Mouse (Mus musculus): ENCODE results near the gene Kazn. TPM values are rescaled to one million over a fixed set of nuclear protein-coding genes. Genes with fewer than 3 reads are reported as not detected.

Gene Kazn
- total RNA-seq, 2 experiments from 2014 or later: 7.5 to 7.7 TPM

DNA sequence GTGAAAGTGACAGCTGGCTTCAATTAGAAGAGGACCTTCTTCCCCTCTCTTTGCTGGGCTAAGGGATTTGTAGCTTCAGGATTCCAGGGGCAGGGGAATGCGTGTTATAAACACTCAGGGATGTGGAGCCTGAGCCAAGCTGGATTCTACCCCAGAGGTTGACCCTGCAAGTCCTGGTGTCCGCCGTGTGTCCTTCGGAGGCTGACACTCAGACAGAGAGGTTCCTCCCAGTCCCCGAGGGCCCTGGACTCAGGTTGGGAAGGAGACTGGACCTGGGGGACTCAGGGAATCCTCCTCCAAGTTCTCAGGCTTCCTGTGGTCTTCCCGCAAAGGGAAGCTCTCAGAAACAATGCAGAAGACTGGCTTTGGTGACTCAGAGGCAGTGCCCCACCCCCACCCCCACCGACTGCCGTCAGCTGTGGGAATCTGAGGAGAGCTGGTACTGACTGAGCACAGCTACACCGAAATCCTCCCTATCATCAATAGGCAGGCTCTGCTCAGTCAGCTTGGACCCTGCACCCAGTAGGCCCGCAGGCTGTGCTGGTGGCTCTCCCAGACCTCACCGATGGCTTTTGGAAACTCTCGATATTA, 136.0 kb downstream of the Kazn start:
- DNase-seq: peak; percentile 29

DNA sequence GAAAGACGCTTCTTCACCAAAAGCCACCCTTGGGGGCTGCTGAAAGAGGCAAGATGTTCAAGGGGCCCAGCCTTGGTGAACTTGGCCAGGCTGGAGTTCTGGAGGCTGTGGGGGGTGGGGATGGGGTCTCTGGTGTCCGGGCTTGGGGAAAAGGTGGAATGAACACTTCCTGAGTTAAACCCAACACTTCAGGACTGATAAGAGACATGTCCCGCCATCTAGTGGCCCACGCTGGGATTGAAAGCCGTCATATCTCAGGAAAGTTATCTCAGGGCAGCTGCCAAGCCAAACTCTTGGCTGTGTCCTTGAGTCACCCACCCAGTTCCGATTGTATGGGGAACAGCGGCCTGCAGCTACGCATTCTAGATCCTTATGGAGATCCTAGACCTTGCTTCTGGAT, 140.9 kb downstream of the Kazn start:
- DNase-seq: peak; percentile 90

DNA sequence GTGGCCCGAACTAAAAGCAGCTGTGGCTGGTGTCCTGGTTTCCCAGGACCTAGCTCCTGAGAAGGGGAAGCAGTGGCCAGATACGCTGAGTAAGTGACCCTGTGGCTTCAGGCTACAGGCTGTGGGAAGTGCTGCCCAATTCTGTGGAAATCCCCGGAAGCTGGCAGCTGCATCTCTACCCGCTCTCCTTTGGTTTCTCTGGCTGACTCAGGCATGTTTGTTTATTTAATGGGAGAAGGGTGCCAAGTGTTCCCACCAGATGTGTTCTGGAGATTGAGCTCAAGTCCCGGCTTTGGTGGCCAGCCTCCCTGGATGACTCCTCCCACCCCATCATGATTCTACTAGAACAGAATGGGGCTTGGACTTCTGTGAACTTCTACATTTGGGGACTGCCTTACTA, 141.3 kb downstream of the Kazn start:
- DNase-seq: peak; percentile 41

DNA sequence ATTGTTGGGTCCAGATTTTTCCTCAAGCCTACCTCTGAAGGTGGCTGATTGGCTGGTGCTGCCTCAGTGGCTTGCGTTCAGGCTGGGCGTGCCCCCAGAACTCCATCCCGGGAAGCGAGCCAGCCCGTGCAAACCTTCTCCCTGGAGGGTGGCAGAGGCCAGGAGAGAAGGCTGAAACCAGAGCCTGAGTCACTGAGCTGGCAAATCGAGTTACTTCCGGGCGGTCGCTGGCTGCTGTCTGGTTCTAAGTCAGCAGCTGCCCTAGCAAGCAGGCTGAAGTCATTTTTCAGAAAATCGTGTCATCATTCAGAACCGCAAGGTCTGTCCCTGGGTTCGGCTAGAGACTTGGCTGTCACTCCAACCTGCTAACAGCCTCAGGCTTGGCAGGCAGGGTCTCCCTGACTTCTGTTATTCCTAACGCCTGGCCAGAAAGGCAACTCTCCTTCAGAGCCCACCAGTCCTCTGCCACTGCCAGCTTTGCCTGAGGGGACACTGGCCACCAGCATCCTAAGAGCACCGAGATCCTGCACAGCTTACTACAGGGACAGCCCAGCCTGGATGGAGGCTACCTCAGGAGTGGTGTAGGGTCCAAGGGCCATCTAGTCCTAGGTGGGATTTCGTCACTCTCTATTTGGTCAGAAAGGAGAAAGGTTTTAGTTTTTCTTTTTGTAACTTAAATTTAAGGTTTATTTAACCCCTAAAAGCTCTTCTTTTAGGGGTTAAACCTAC, 143.5 kb downstream of the Kazn start:
- peak; percentile 80 for DNase-seq

DNA sequence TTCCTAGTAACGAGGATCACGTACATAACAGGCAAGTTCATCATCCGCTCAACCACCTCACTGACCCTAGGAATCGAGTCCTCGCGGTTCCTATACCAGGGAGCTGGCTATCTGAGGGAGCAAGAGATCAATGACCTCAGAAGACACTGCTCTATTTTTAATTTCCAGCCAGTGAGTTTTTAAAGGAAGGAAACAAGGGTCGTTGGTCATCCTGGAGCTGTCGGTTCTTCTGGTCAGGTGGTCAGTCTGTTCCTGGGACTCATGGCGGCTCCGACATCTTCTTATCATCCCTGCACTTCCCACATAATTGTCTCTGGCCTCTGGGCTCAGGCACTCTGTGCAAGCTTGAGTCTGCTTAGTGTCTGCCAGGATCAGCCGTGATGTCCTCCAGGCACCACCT, 144.8 kb downstream of the Kazn start:
- no peak for DNase-seq

DNA sequence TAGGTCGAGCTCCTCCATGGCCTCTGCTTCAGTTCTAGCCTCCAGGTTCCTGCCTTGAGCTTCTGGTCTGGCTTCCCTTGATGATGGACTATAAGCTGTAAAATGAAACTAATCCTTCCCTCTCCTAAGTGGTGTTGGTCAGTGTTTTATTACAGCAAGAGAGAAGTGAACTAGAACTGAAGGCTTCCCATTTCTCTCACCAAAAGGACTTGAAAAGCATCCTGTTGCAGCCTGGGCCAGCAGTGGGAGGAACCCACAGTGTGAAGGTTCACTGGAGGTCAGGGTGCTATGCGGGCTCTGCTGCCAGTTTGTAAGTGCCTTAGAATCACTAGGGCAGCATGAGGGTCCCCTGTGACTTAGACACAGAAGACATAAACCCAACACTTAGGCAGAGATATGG, 148.1 kb downstream of the Kazn start:
- no peak for DNase-seq

DNA sequence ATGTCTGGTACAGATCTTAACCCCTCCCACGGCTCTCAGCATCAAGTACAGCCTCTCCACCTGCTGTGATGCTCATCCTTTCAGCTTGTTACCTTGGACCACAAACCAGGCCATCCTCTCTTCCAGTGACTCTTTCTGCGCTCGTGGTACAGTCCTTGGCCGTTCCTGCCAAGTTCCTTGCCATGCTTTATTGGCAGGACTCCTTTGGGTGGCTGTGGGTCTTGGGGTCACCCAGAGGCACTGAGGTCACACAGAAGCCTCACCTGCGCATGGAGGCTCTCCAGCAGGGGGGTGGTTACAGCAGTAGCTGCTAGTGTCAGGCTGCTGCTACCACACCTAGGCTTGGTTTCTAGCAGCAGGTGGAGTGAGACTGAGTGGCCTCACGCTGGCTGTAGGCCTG, 149.2 kb downstream of the Kazn start:
- no peak for DNase-seq

DNA sequence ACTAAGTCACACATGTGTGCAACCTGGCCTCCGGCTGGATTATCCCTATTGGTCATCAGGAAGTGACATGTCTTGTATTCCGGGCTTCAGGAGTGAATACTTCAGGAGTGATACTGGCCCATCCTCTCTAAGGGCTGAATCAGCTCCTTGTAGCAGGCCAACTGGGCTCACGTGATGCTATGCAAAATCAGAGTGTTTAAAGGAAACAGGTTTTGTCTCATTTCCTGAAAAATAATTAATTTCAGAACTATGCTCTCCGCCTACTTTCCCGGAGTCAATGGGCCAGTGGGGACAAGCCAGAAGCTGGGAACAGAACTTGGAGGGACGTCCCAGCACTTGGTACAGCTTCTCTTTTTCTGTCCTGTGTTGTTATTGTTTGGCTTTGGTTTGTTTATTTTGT, 150.4 kb downstream of the Kazn start:
- no peak for DNase-seq

DNA sequence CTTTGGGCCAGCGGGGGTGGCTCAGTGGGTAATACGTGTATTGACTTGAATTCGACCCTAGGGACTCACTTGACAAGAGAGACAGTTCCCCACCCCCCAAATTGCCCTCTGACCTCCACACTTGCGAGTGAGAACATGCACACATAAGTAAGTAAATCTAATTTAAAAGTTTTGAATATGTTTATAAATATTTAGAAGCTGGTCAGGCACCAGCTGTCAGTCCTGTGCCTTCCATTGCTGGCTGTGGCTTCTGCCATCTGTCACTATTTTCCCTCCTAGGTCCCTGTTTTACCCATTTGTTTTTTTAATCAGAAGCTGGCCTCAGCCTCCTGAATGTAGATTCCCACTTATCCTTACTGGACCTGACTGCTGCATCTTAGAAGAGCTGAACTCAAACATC, 150.8 kb downstream of the Kazn start:
- no peak for DNase-seq

DNA sequence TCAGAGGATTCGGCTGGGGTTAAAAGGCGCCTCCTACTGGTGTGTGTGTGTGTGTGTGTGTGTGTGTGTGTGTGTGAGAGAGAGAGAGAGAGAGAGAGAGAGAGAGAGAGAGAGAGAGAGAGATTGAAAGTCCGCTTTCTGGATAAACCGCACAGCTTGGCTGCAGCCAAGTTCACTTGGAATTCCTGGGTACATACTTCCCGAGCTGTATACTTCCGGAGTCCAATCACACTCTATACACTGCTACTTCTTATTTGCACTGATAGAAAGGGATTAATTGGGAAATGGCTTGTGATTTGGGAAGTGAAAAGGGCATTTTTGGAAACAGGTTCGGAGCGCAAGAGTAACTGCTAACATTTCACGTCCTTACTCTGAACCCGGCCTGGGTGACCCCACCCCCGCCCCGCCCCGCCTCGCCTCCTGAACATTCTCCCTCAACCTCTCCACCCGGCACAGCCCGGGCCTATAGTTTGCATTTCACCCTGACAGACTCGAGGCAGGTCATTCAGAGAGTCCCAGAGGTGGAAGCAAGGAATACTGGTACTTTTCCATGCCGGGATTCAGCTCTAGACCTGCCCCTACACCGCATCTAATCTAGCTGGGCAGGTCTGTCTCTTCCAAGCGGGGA, 154.2 kb downstream of the Kazn start:
- DNase-seq: no peak

DNA sequence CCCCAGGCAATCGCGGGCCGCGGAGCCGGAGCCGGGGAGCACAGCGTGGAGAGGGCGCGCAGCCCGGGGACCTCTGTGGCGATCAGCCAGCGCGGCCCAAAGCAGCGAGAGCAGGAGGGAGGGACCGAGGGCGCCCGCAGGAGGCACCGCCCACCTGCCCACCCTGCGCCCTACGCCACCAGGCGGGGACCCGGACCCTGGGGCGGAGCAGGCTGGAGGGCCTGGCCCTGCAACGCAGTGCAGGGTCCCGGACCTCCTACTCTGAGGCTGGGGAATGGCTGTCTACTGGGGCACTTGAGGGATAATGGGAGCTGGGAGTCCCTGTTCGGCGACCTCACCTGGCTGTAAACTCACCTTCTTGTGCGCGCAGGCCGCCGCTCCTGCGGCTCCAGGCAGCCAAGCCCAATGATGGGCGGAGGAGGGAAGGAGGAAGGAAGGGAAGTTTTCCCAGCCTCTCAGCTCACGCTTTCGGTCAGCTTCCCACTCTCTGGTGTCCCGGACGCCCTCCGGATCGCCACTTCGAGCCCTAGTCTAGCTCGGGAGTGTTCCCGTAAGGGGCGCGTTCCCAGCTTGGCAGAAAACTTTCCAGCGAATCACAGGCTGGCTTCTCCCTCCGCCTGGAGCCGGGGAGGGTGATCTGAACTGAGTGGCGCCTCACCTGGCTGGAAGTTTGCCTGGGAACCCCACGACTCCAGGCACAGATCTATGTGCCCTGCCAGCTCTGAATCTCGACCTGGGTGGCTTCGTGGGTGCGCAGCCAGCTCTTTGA, 154.9 kb downstream of the Kazn start, which contains the start of gene Tmem51:
TSS of gene Tmem51 (minus strand) at position 174 of the 769 bp plus-strand sequence.
- peak; percentile 73 for DNase-seq

DNA sequence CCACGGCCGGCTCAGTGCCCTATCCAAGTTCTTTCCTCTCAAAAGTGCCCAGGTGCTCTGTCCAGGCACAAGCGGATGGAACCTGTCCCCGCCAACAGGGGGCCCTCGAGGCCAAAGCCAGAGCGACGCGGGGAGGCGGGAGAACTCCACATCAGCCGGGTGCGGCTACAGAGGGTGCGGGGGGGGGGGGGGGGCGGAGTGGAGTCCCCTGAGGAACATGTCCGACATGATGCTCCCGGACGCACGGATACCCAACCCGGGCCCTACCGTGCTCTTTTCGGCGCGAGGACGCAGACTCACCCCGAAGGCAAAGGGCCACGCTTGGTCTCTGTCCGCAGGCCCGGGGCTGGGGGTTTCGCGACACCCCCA, 155.5 kb downstream of the Kazn start:
- peak; percentile 84 for DNase-seq

DNA sequence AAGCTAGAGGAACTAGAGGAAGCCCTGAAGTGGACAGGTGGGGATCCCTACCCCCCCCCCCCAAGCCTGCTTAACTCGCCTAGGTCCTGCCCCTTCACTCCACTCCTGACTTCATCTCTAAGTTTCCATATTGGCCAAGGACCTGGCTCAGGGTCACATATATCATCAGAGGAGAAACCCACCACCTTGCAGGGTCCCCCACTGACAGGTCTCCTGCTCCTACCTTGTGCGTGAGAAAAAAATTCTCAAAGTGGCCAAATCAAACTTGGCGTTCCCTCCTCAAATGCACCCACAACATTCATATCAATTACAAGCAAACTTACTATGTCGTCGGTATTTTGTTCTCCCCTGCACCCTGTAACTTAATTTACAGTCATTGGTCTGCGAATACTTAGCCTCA, 156.0 kb downstream of the Kazn start:
- DNase-seq: no peak

DNA sequence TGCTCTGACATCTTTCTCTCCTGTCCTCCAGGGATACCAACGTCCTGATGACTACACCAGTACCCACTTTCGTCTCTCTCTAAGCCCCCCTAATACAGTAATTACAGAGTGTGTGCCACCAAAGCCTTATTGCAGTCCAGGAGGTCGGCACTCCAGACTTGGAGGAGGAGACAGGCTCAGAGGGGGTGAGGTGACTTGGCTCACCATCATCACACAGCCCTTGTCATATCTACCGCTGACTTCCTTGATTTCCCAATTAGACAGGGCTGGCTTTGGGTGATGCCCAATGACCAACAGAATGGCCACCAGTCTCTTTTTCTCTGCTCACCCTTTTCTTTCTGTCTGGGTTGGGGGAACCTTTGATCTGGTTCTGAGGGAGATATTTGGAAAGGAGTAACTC, 156.5 kb downstream of the Kazn start:
- no peak for DNase-seq

DNA sequence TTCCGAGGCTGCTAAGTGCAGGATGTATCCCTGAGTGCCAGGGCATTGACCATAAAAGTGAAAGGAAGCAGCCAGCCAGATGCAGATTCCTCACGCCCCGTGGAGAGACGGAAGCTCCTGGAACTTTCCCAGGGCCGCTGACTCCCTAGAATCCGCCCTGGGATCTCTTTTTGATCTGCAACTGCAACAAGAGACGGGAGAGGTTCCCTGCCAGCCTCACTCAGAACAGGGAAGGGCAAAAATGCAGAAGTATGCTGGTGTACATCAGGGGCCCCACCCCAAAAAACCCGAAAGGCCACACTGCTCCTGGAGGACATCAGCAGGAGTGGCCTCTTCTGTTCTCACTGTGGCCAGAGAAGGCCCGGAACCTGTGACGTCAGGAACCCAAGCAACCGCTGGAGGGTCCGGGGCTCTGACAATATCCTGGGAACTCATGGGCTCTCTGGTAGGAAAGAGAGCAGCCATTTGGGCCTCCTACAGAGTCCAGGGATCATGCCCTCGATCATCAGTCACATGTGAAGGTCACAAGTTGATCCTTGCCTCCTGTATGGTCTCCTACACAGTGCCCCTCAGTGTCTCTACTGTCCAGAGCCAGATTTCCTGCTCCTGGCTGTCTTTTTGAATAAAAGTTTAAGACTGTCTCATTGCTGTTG, 157.4 kb downstream of the Kazn start:
- DNase-seq: peak; percentile 59

DNA sequence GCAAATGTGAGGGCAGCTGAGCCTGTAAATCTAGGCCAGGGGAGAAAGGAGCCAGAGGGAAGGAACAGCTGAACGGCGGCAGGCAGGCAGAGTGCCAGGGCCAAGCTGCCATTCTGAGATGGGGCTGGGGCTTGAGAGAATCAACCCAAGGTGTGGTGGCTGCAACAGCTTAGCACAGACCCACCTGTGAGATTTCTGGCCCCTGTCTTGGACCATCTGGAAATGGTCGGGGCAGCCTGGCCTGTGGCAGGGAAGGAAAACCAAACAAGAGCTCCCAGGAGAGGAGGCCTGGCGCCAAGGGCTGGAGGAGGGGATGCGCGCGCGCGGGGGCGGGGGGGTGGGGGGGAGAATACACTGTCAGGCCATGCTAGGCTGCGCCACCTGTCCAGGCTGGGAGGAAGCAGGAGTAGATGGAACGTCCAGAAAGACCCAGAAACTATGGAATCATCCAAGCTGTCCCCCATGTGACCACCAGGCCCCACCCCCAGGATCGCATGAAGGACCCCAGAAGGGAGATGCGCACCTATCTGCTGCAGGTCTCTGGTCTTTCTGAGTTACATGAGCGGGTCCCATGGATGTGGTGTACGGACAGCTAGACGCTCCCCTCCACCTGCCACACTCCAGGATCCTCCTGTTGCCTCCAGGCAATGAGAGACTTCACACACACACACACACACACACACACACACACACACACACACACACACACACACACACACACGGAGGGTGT, 158.1 kb downstream of the Kazn start:
- DNase-seq: peak; percentile 49

DNA sequence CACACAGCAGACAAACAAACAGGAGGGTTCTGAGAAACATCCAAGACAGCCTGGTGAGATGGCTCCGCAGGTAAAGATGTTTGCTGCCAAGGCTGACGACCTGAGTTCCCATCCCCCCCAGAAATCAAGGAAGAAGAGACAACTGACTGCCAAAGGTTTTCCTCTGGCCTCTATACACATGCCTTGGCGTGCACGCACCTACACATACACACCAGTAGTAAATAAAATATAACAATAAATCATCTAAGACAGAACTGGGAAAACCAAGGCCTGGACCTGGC, 158.8 kb downstream of the Kazn start:
- no peak for DNase-seq

DNA sequence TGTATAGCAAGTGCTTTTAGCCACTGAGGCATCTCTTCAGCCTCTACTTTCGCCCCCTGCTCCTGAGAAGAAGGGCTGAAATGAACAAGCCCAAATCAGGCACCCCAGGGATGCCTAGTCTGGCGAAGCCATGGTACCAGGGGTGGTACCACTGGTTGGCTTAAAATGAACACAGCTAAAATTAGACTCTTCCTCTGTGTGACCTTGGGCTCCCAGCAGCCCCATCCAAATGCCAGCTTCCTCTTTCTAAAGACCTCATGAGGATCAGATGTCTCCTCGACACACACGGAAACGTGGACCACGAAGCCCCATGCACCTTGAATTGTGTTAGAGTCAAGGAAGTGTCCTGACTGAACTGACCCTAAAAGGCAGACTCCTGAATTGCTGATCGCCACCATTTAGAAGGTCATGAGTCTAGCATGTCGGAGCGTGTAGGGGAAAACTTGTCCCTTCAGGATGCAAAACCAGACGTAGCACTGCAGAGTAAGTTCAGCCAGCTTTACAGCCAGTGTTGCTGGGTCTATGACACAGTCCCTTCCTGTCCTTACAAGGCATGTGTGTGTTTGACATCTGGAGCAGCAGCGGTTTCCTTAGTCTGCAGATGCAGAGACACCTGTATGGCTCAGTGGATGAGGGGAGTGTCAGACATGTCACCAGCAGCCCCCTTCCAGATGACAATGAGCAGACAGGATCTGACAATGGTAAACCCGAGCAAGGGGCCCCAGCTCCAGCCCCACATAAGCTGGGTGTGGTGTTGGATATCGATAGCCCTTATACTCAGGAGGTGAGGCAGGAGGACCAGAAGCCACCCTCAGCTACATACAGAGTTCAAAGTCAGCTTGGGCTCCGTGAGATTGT, 159.3 kb downstream of the Kazn start:
- DNase-seq: peak; percentile 35

DNA sequence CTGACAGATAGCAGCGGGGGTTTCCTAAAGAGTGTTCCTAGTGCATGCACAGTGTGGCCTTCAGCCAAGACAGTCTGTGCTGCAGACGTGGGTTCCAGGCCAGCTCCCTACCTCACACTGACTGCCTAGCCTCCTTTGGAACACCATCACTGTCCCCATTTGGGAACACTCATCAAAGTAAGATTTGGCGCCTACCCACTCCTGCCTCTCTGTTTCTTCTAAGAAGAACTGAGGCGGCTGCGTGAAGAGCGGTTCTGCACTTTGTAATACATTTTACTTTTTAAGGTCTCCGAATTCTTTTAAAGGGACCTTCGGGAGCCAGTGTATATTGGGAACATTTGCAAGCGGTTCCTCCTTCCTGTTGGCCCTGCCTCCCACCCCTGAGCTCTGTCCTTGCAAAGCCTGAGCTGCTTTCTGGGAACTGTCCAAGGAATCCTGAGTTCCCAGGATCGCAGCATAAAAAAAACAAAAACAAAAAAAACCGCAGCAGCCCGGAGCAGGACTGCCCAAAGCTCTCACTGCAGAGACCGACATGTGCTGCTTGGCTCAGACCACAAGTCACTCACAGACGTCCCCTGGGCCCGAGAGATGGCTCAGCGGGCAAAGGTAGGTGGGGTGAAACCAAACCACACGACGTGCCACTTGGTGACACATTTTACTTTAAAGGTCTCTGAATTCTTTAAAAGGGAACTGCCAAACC, 161.5 kb downstream of the Kazn start:
- peak; percentile 58 for DNase-seq

DNA sequence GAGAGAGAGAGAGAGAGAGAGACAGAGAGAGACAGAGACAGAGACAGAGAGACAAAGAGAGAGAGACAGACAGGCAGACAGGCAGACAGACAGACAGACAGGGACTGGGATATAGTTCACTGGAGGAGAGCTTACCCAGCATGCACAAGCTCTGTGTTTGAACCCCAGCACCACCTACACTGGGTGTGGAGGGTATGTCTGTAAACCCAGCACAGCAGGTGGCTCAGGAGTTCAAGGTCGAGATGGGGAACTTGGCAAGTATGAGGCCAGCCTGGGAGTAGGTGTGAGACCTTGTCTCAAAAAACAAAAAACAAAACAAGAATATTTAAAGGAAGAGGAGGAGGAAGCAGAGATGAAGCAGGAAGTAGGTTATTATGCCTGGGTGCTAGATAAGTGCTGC, 162.3 kb downstream of the Kazn start:
- no peak for DNase-seq

DNA sequence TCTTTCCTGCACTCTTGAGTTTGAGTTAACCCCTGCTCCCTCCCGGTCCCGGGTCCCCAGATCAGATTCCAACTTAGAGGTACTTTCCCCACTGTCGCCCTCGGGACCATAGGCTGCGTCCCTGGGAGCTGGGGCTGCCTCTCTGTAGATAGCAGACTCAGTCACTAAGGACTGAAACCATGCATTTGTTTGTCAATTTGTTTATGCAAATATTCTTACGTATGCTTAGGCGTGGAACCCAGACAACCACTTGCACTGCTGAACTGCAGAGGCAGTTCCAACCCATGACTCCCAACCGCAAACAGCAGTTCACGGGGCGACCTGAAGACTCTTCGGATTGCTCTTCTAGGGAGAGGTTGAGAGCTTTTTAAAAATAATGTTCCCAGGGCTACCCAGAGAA, 163.3 kb downstream of the Kazn start:
- DNase-seq: no peak
